Mouse (Mus musculus): ENCODE measurements around the gene Tap1.

DNA sequence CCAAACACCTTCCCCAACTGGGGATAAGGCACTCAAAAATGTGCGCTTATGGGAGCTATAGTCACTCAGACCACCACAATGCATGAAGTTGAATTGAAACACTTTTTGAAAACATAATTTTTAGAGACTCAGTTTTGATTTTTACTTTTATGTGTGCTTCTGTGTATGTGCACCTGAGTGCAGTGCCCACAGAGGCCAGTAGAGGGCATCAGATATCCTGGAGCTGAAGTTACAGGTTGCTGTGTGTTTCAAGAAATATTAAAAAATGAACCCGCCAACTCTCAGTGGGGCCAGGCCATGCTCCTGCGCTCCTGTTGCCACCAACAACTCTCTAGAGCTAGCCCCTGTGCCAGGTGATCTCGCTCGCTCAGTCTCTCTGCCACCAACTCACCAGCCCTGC, 14.8 kb upstream of the Tap1 start:
- TF ChIP-seq CTCF (IDR thresholded peaks at IDR 0.05; ENCODE audit: control insufficient read depth, insufficient read depth, low read length) (0 out of 2 replicates have a peak, but pooled peaks have one; percentile 24), POLR2A (IDR thresholded peaks at IDR 0.05; ENCODE audit: borderline replicate concordance, control insufficient read depth, low read depth, low read length) (no peak)
